Mouse (Mus musculus) limb, embryonic 11.5 days (tissue): ENCODE results near the gene Gm20696. TPM values are rescaled to one million over a fixed set of nuclear protein-coding genes. Genes with fewer than 3 reads are reported as not detected.

Experiments
- ATAC-seq: fragments of 200-750 bp; cut with Nextera tagmentation; 2 replicates; pipeline ENCODE4 v1.8.0; 2017; ENCODE audit warnings: low read depth; ENCODE audit not compliant: insufficient number of reproducible peaks, low FRiP score, low TSS enrichment
- DNase-seq: peaks from one replicate; pipeline ENCODE4 v3.0.0-alpha.2; 2015; ENCODE audit warnings: low spot score
- H3K27ac ChIP-seq: fragments of 300-500 bp; sonication (generic); replicated peaks from 2 replicates; pipeline ENCODE4 v1.5.1; 2014; ENCODE audit warnings: low read depth, mild to moderate bottlenecking, low read length
- H3K27me3 ChIP-seq: fragments of 300-500 bp; sonication (generic); 2 replicates; pipeline ENCODE4 v1.6.1; 2014; ENCODE audit warnings: mild to moderate bottlenecking, low read length, mixed read lengths; ENCODE audit not compliant: control insufficient read depth, insufficient read depth
- H3K36me3 ChIP-seq: fragments of 300-500 bp; sonication (generic); 2 replicates; pipeline ENCODE4 v1.6.1; 2014; ENCODE audit warnings: mild to moderate bottlenecking, low read length, moderate library complexity, mixed read lengths; ENCODE audit not compliant: control insufficient read depth, insufficient read depth
- H3K4me1 ChIP-seq: fragments of 300-500 bp; sonication (generic); 2 replicates; pipeline ENCODE4 v1.6.1; 2014; ENCODE audit warnings: low read length, mixed read lengths; ENCODE audit not compliant: control insufficient read depth, insufficient read depth
- H3K4me2 ChIP-seq: fragments of 300-500 bp; sonication (generic); 2 replicates; pipeline ENCODE4 v1.6.1; 2014; ENCODE audit warnings: low read depth, mild to moderate bottlenecking, moderate library complexity; ENCODE audit not compliant: severe bottlenecking
- H3K4me3 ChIP-seq: fragments of 300-500 bp; sonication (generic); 2 replicates; pipeline ENCODE4 v1.5.1; 2014; ENCODE audit warnings: low read depth, low read length
- H3K9ac ChIP-seq: fragments of 300-500 bp; sonication (generic); 2 replicates; pipeline ENCODE4 v1.6.1; 2014; ENCODE audit warnings: mild to moderate bottlenecking, low read length
- H3K9me3 ChIP-seq: fragments of 300-500 bp; sonication (generic); 2 replicates; pipeline ENCODE4 v1.6.1; 2016; ENCODE audit warnings: low read length; ENCODE audit not compliant: control insufficient read depth
- WGBS: fragments of 180-500 bp; shearing (Covaris S2); extraction: QIAGEN DNeasy Blood & Tissue Kit; methylation state at CpG from one replicate; pipeline ENCODE4 v1.1.7; 2014; 5-methylcytosine and 5-hydroxymethylcytosine counted together
- polyA plus RNA-seq: library from polyadenylated mRNA; unstranded; fragments of >200 nt; fragmentation: Nextera tagmentation; extraction: Ambion mirVana; gene quantifications from 2 replicates; pipeline ENCODE4 v1.2.1, GENCODE M21; 2014

The Gm20696 gene
- polyA plus RNA-seq, 1 experiment from 2014 or later, result 4.0 TPM

DNA sequence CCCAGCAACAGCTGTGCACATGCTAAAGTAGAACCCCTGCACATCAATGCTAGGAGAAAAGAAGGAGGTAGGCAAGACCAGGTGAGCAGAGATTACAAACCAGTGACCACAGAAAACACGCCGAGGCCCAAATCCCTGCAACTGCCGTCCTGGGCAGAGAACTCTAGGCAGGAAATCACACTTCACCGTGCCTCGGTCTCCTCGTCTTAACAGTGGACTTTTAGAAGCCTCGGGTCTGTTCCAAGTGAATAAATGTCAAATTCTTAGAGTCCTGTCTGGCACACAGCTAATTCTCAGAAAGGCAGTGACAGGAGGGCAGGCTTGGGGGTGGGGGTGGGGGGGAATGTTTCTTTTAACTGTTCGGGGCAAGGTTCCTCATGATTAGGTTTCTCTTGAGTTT is 364.7 kb downstream of the Gm20696 start:
- WGBS, result 73% methylated on average over 8 of the region's 8 CpGs

DNA sequence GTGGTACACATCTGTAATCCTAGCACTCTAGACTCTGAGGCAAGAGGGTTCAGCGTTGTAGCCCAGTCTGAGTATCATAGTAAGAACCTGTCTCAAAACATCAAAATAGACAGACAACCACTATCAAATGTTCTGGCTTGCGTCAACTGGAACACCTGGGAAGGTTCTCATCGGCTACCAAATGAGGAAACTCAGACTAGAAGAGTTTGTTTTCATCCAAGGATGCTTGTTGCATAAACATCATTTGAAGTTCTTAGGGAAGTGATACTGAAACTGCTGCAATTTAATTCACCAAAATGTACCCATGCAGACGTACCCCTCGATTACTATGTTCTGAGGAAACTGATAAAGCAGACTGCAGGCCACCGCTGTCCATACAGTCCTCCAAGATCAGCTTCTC is 366.4 kb downstream of the Gm20696 start:
- H3K9me3 ChIP-seq, result no peaks in the 10 kb centered on the region
- no peak overlapping the region for H3K27ac ChIP-seq
- no peaks in the 10 kb centered on the region for H3K4me1 ChIP-seq
- H3K4me2 ChIP-seq, result no peak overlapping the region
- ATAC-seq (no peak), DNase-seq (no peak)
- no peaks in the 10 kb centered on the region for H3K27me3 ChIP-seq
- H3K36me3 ChIP-seq, result no peaks in the 10 kb centered on the region
- 95% methylated on average over 6 of the region's 6 CpGs for WGBS
- no peak overlapping the region for H3K9ac ChIP-seq
- no peak overlapping the region for H3K4me3 ChIP-seq

More for the DNA sequence above, 364.7 kb downstream of the Gm20696 start:
- no peaks in the 10 kb centered on the region for H3K9me3 ChIP-seq
- H3K4me3 ChIP-seq, result no peak overlapping the region
- DNase-seq, result no peak
- no peak overlapping the region for H3K27ac ChIP-seq
- no peak overlapping the region for H3K4me2 ChIP-seq
- H3K4me1 ChIP-seq, result no peaks in the 10 kb centered on the region
- no peak for ATAC-seq
- H3K27me3 ChIP-seq, result no peaks in the 10 kb centered on the region
- no peaks in the 10 kb centered on the region for H3K36me3 ChIP-seq
- H3K9ac ChIP-seq, result no peak overlapping the region

DNA sequence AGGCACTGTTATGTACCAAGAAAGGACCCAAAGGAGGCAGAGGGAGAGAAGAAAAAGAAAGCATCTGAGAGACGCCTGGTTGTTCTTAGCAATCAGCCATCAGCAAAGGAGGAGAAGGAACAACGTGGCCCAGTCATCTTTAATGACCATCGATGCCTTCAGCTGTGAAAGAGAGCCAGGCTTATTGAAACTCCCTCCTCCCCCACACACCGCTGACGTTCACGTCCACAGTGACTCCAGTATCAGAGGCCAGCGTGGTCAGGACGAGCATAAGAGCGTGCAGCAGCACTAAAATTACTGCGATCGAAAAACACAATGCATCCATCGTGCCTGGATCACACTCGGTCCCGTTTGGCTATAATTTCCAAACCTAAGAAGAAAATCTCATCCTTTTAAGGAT is 367.4 kb downstream of the Gm20696 start:
- 86% methylated on average over 14 of the region's 14 CpGs for WGBS
- DNase-seq (no peak), ATAC-seq (no peak)
- H3K27ac ChIP-seq, result no peak overlapping the region
- no peak overlapping the region for H3K4me3 ChIP-seq
- no peaks in the 10 kb centered on the region for H3K4me1 ChIP-seq
- no peaks in the 10 kb centered on the region for H3K27me3 ChIP-seq
- no peak overlapping the region for H3K9ac ChIP-seq
- no peaks in the 10 kb centered on the region for H3K36me3 ChIP-seq
- no peaks in the 10 kb centered on the region for H3K9me3 ChIP-seq
- no peak overlapping the region for H3K4me2 ChIP-seq

DNA sequence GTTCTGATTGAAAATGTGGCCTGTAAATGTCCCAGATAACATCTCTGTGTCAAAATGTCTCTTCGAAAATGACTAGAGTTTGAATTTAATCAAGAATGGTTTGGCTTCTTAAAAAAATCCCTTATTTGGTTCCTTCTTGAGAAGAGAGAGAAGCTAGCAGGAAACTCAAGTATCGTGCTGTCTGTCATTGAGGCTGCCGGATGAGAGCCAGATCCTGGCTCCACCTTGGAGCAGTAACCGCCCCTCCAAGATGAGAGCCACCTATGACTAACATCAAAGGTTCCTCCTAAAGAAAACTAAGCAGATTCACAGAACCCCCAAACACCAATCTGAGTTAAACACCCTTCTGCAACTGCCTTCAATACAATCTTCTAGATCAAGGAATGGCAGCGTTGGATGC is 369.1 kb downstream of the Gm20696 start:
- Histone ChIP-seq H3K4me1 (no peaks in the 10 kb centered on the region), H3K27me3 (no peaks in the 10 kb centered on the region), H3K27ac (no peak overlapping the region), H3K9ac (no peak overlapping the region), H3K36me3 (no peaks in the 10 kb centered on the region), H3K9me3 (no peaks in the 10 kb centered on the region), H3K4me3 (no peak overlapping the region), H3K4me2 (no peak overlapping the region)
- DNase-seq (no peak), ATAC-seq (no peak)
- WGBS, result 72% methylated on average over 5 of the region's 5 CpGs

DNA sequence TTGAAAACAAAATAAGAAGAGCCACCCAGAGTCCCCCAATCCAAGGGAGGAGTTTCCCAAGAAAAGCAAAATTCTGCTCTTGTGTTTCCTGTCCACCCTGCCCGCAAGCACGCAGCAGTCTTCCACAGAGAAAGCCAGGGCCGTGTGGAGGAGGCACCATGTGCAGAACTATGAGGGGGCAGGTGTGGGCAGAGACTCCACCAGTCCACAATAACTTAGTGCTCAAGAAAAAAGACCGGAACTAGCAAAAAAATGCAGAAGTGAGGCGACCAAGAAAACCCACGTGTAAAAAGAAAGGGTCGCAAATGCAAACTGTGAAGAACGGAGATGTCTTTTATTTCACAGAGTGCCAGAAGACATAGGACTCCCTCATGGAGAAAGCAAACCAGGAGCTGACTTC is 371.1 kb downstream of the Gm20696 start:
- WGBS, result 88% methylated on average over 8 of the region's 8 CpGs
- H3K4me2 ChIP-seq, result no peak overlapping the region
- ATAC-seq, result no peak

DNA sequence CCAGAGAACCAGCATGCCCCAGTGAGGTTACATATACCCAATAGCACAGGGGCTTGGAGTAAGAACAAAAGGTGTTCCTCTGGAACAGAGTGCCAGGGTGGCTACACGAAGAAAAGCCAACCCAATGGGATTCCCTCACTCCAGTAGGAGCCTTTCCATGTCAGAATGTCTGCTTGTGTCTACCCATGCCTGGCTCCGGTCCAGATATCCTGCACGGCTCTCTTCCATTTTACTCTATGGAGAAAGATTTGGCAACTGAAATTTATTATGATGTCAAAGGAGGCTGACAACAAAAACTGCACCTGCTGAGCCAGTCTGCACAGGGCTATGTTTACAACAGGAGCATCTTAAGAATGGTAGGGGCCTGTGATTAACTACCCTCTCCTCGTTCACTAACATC is 377.4 kb downstream of the Gm20696 start:
- no peaks in the 10 kb centered on the region for H3K27me3 ChIP-seq
- DNase-seq, result no peak
- H3K36me3 ChIP-seq, result no peaks in the 10 kb centered on the region
- no peak overlapping the region for H3K4me3 ChIP-seq
- H3K4me2 ChIP-seq, result no peak overlapping the region
- H3K27ac ChIP-seq, result no peak overlapping the region
- no peaks in the 10 kb centered on the region for H3K4me1 ChIP-seq
- ATAC-seq, result no peak
- H3K9me3 ChIP-seq, result no peaks in the 10 kb centered on the region
- 78% methylated on average over 4 of the region's 4 CpGs for WGBS
- no peak overlapping the region for H3K9ac ChIP-seq

More for the DNA sequence above, 371.1 kb downstream of the Gm20696 start:
- Histone ChIP-seq H3K9me3 (no peaks in the 10 kb centered on the region), H3K36me3 (no peaks in the 10 kb centered on the region), H3K9ac (no peak overlapping the region), H3K27me3 (no peaks in the 10 kb centered on the region), H3K4me3 (no peak overlapping the region), H3K4me1 (no peaks in the 10 kb centered on the region), H3K27ac (no peak overlapping the region)
- no peak for DNase-seq

DNA sequence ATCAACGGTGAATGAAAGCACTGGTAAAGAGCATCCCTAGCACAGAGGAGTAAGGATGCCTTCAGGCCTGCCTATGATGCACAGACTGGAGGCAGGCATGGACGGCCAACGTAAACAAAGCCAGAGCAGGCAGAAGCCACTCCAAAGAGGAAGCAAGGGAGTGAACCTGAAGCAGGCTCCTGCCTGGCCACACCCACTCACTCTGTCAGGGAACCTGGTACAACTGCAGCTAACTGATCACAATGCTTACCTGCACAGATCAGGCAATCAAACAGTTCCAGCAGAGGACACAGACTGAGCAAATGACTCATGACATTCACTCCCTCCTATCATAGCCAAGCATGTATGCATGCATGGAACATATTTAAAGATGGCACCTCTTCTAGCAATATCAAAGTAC is 381.6 kb downstream of the Gm20696 start:
- WGBS, result 68% methylated on average over 3 of the region's 3 CpGs
- Histone ChIP-seq H3K4me2 (no peak overlapping the region), H3K36me3 (no peaks in the 10 kb centered on the region), H3K4me1 (no peaks in the 10 kb centered on the region), H3K9me3 (no peaks in the 10 kb centered on the region), H3K27me3 (no peaks in the 10 kb centered on the region), H3K9ac (no peak overlapping the region), H3K27ac (no peak overlapping the region), H3K4me3 (no peak overlapping the region)
- DNase-seq, result no peak
- ATAC-seq, result no peak

DNA sequence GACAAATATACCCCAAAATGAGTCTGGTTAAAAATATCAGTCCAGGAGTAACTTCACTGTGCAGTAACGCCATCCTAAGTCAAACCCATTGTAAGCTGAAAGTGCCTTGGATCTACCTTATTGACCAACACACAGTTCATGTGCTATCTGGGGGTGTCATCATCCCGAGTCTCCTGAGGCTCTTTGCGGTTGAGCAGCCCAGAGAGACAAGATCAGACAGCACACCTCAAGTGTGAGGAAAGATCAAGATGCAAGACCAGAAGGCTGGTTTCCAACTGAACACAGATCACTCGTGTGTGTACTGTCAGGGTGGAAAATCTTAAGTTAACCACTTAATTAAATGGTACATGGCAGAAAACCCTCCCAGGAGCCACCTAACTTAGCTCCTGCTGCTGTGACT is 382.6 kb downstream of the Gm20696 start:
- no peaks in the 10 kb centered on the region for H3K36me3 ChIP-seq
- H3K4me3 ChIP-seq, result no peak overlapping the region
- no peak overlapping the region for H3K4me2 ChIP-seq
- WGBS, result 79% methylated on average over 4 of the region's 4 CpGs
- ATAC-seq, result no peak
- H3K27ac ChIP-seq, result no peak overlapping the region
- H3K9me3 ChIP-seq, result no peaks in the 10 kb centered on the region
- H3K9ac ChIP-seq, result no peak overlapping the region
- no peaks in the 10 kb centered on the region for H3K27me3 ChIP-seq
- DNase-seq, result no peak
- no peaks in the 10 kb centered on the region for H3K4me1 ChIP-seq

DNA sequence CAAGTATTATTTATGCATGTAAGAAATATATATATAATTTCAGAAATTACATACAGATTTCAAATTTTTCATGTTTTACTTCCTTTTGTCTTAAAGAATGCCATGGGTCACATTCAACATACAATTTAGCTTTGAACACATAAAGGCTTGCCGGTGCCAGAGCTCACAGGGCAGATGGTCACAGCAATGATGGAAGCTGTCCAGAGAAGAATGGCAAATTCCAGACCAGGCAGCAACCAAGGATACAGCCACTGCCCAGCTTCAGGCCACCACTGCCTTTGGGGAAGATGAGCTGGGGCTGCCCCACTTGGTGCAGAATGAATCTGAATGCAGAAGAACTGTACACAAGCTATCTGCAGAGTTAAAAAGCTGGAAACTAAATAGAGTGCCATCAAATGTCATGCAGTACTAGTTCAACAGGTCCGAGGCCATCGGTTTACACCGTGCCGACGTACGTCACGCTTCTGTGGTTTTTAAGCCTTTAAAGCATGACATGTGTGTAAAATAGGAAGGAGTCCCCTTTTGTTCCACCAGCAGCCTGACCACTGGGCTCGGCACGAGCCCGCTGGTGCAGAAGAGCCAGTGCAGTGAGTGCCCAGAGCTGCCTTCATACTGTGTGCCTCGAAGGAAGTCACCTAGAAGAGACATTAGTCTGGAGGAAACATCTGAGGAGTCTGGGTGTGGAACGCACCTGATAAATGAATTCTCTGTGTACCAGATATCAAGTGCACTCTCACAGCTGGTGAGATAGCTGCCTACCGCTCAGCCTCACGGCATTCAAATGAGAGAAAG is 383.5 kb downstream of the Gm20696 start:
- no peak for ATAC-seq
- no peaks in the 10 kb centered on the region for H3K4me1 ChIP-seq
- no peaks in the 10 kb centered on the region for H3K9me3 ChIP-seq
- no peak overlapping the region for H3K4me2 ChIP-seq
- H3K36me3 ChIP-seq, result no peaks in the 10 kb centered on the region
- DNase-seq, result no peak
- WGBS, result 90% methylated on average over 15 of the region's 15 CpGs
- H3K27ac ChIP-seq, result no peak overlapping the region
- no peak overlapping the region for H3K9ac ChIP-seq
- no peaks in the 10 kb centered on the region for H3K27me3 ChIP-seq
- H3K4me3 ChIP-seq, result no peak overlapping the region
